Mouse (Mus musculus) skeletal muscle tissue, adult 2 months (tissue): ENCODE data around the gene Mtfr1l.
A peak's percentile ranks its signal among the peaks of the same experiment; 100 is the strongest.

Experiments
- DNase-seq: peaks from one replicate; pipeline ENCODE4 v3.0.0-alpha.2; 2012; ENCODE audit warnings: low read depth, low spot score

Mtfr1l gene

GRCm38 (mm10) chr4:134534932-134535786, at the start of gene Mtfr1l:
Gene Mtfr1l (minus strand): TSS chr4:134535387.
- peak; percentile 95 for DNase-seq

- no peak for DNase-seq
These were observed 48.3 kb upstream of the Mtfr1l start for GRCm38 (mm10) chr4:134583513-134583912.

- DNase-seq, result no peak
These were observed 46.2 kb upstream of the Mtfr1l start for GRCm38 (mm10) chr4:134581365-134581764.

DNA sequence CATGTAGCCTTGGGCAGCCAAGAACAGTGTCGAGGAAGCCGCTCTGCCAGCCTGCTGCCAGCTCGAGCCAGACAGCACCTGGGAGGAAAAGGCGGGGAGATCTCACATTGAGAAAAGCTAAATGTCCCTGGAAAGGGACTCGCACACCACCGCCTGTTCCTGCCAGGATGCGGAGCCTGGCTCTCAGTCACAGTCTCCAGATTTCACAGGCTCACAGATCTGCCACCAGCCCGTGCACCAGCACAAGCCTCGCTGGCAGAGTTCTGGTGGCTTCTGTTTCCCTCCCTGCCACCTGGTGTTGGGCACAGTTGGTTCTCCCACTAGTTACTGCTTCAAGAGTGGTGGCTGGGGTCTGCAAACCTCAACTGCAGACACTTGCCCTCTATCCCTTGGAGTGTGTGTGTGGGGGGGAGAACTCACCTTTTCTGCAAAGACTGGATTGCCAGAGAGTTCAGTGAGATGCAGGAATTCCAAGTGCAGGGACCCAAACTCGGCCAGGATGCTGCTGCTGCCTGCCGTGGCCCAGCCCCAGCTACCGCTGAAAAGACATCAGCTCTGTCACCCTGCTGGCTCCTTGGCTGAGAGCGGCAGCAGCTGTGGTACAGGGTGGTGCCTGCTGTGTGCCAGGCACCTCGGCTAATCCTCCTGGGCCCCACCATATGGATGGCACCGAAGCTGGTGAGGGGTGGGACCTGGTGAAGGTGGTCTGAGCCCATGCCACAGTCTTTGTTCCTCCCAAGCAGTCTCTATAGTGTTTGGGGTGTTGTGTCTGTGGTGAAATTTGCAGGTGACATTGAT, 45.4 kb upstream of the Mtfr1l start:
- DNase-seq, result no peak

- no peak for DNase-seq
These were observed 44.4 kb upstream of the Mtfr1l start for GRCm38 (mm10) chr4:134579620-134580019.

- no peak for DNase-seq
These were observed 44.0 kb upstream of the Mtfr1l start for GRCm38 (mm10) chr4:134579212-134579611.

DNA sequence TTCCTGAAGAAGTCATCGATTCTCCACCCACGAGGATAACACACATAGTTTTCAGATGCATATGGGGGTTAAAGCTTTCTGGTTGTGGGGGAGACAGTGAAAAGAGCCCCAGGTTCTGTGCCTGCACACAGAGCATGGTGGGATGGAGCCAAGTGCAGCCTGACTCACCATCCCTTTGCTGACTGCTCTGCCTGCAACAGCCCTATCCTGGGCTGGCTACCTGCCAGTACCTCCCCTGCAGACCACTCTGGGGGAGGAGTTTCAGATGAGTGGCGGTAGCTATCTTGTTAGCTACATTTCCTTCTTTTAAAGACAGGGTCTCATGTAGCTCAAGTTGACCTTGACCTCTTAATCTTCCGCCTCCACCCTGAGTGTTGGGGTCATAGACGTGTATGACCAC, 43.2 kb upstream of the Mtfr1l start:
- DNase-seq, result no peak

- no peak for DNase-seq
These were observed 42.1 kb upstream of the Mtfr1l start for GRCm38 (mm10) chr4:134577281-134577680.

GRCm38 (mm10) chr4:134575486-134575885, 40.3 kb upstream of the Mtfr1l start:
- DNase-seq, result no peak

GRCm38 (mm10) chr4:134572449-134573300, 37.5 kb upstream of the Mtfr1l start:
- DNase-seq, result no peak

GRCm38 (mm10) chr4:134570704-134571451, 35.7 kb upstream of the Mtfr1l start:
- no peak for DNase-seq

DNA sequence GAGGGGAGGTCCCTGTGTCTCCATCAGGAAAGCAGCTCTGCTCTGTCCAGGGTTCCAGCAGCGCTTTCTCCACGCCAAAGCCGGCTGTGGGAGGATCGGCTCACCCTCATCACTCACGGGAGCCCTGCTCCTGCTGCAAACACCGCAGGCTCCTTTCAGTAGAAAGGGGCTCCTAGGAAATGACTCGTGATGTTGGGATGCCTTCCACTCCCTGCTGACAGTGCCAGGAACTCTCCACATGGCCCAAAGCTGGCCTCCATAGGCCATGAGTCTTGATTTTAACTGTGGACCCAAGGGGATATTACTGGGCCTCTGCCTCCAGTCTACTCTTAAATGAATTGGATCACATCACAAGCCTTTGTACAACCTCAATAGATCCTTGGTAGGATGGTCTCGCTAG, 34.6 kb upstream of the Mtfr1l start:
- DNase-seq, result no peak

- no peak for DNase-seq
These were observed 34.0 kb upstream of the Mtfr1l start for GRCm38 (mm10) chr4:134569205-134569604.

DNA sequence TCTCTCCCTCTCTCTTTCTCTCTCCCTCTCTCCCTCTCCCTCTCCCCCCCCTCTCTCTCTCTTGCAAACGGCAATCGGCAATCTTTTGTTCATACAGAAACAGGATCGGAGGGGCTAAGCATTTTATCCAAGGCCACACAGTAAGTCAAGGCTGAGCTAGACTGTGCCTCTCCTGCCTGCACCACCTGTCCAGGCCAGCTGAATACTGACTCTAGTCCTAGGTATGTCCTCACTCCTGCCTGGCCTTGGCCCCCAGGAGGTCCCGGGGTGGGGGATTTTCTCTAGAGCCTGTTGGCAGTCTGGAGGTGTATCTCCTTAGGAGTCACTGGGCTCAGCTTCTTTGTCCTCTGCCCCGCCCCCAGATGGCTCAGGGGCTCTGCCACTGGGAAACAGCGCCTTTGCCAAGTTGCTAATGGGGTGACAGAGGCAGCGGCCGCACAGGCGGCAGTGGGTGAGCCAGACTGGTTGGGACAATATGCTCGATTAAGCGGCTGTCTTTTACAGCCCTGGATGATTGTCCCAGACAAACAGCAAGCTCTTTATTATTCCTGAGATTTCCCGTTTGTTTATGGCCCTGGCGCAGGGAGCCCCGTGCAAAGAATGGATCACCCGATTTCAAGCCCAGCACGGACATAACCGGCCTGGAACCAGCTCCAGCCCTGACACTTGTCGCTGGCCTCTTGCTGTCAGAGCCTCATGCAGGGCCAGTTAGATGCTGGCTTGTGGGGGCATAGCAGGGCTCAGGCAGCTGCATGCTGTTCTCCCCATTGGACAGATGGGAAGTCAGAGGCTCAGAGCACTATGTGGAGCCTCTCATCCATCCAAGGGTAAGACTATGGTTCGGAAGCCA, 32.4 kb upstream of the Mtfr1l start:
- DNase-seq, result no peak

DNA sequence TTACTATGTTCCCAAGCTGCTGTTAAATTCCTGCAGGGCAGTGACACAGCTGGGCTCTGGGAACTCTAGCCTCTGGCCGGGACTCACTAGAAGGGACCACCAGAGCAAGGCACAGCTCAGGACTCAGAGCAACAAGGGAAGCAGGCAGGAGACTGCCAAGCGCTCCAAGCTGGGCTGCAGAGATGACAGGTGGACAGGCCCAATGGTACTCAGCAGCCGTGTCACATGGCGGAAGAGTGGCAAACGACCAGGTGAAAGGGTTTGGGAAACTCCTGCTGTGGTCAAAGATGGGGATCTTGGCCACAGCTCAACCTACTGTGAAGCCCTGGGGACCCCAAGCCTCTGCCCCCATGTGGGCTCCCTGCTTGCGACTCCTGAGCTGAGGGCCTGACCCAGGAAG, 28.9 kb upstream of the Mtfr1l start:
- no peak for DNase-seq

GRCm38 (mm10) chr4:134563624-134564023, 28.4 kb upstream of the Mtfr1l start:
- no peak for DNase-seq

DNA sequence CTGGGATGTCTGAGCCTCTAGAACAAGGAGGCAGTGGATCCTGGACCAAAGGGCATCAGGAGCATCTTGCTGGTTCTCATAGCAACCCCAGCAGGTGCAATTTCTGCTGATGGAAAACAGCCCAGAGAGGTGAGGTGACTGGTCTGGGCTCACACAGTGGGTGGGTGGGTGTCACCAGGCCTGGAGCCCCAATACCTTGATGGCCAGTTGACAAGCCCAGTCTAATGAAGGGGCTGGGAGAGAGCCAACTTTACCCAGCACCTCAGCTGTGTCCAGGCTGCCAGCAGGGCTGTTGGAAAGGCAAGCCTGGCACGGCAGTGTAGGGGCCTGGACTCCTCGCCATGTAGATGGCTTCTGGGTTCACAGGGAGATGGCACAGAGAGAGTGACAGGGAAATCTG, 26.8 kb upstream of the Mtfr1l start:
- DNase-seq, result no peak

DNA sequence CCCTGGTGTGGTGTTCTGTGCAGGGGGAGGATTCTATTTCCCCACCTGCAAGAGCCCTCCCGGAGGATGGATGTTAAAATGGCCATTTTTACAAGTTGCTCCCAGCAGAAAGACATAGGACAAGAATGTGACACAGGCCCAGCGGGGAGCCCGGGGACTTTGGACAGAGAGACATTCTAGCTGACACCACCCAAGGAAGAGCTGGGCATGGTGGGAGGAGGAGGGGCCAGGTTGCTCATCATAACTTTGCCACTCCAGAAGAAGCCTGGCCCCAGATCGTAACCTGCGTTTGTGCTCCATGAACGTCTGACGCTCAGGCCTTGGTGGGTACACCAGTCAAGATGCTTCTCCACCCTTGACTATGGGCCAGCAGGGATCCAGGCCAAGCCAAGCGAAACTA, 25.5 kb upstream of the Mtfr1l start:
- no peak for DNase-seq

GRCm38 (mm10) chr4:134559154-134559553, 24.0 kb upstream of the Mtfr1l start:
- no peak for DNase-seq

GRCm38 (mm10) chr4:134558570-134559113, 23.5 kb upstream of the Mtfr1l start:
- DNase-seq, result no peak
